Mouse (Mus musculus) forebrain, embryonic 11.5 days (tissue): Measurements from ENCODE around the gene Ctsll3. TPM values are rescaled to one million over a fixed set of nuclear protein-coding genes. Genes with fewer than 3 reads are reported as not detected.
A peak's percentile ranks its signal among the peaks of the same experiment; 100 is the strongest.

Experiments used
- ATAC-seq: fragments of 200-750 bp; cut with Nextera tagmentation; replicated peaks from 2 replicates; pipeline ENCODE4 v1.8.0; 2017; ENCODE audit warnings: moderate TSS enrichment; ENCODE audit not compliant: low FRiP score
- DNase-seq: peaks from one replicate; pipeline ENCODE4 v3.0.0-alpha.2; 2017; ENCODE audit warnings: low spot score
- H3K27ac ChIP-seq: fragments of 300-500 bp; sonication (generic); 2 replicates; pipeline ENCODE4 v1.5.1; 2014; ENCODE audit warnings: low read depth, low read length
- H3K27me3 ChIP-seq: fragments of 300-500 bp; sonication (generic); 2 replicates; pipeline ENCODE4 v1.6.1; 2014; ENCODE audit warnings: mild to moderate bottlenecking, low read length, mixed read lengths; ENCODE audit not compliant: control insufficient read depth, insufficient read depth
- H3K36me3 ChIP-seq: fragments of 300-500 bp; sonication (generic); 2 replicates; pipeline ENCODE4 v1.6.1; 2014; ENCODE audit warnings: mild to moderate bottlenecking, low read length, moderate library complexity, mixed read lengths; ENCODE audit not compliant: control insufficient read depth, insufficient read depth
- H3K4me1 ChIP-seq: fragments of 300-500 bp; sonication (generic); replicated peaks from 2 replicates; pipeline ENCODE4 v1.6.1; 2014; ENCODE audit warnings: low read length, mixed read lengths; ENCODE audit not compliant: control insufficient read depth, insufficient read depth
- H3K4me2 ChIP-seq: fragments of 300-500 bp; sonication (generic); 2 replicates; pipeline ENCODE4 v1.6.1; 2014; ENCODE audit warnings: low read depth, mild to moderate bottlenecking, low read length, moderate library complexity, mixed read lengths; ENCODE audit not compliant: severe bottlenecking
- H3K4me3 ChIP-seq: fragments of 300-500 bp; sonication (generic); 2 replicates; pipeline ENCODE4 v1.5.1; 2014; ENCODE audit warnings: low read depth, low read length
- H3K9ac ChIP-seq: fragments of 300-500 bp; sonication (generic); 2 replicates; pipeline ENCODE4 v1.6.1; 2014; ENCODE audit warnings: low read length
- H3K9me3 ChIP-seq: fragments of 300-500 bp; sonication (generic); 2 replicates; pipeline ENCODE4 v1.6.1; 2016; ENCODE audit warnings: low read length, mixed read lengths; ENCODE audit not compliant: control insufficient read depth
- WGBS: fragments of 180-500 bp; shearing (Covaris S2); extraction: QIAGEN DNeasy Blood & Tissue Kit; methylation state at CpG from one replicate; pipeline ENCODE4 v1.1.7; 2014; 5-methylcytosine and 5-hydroxymethylcytosine counted together
- polyA plus RNA-seq: library from polyadenylated mRNA; unstranded; fragments of >200 nt; fragmentation: Nextera tagmentation; extraction: Ambion mirVana; gene quantifications from 2 replicates; pipeline ENCODE4 v1.2.1, GENCODE M21; 2014

Ctsll3 gene
- not detected in 2 replicates for polyA plus RNA-seq

DNA sequence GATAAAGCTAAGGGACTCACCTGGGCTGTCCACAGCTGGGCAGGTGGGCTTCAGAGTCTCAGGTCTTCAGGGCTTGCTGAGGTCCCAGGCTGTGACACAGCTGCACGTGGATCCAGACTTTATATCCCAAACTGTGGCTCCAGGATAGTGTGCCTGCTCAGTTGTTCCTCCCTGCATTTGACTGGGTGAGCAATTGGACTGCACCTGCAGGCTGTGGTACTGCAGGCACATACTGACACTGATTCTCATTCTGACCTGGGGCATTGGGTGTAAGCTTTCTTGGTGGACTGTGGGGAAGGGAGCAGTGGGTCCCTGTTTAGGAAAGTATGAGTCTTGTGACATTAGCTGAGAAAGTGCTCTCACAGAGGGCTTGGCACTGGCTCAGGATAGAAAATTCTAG is at the start of gene Ctsll3:
Gene Ctsll3 (minus strand): TSS at position 101 of the 400 bp plus-strand sequence.
- Histone ChIP-seq H3K9me3 (no peaks in the 10 kb centered on the region), H3K27me3 (no peaks in the 10 kb centered on the region), H3K9ac (no peak within 1 kb of the TSS), H3K4me1 (no peaks in the 10 kb centered on the region), H3K4me3 (no peak within 1 kb of the TSS), H3K36me3 (no peaks in the 10 kb centered on the region), H3K27ac (no peak within 1 kb of the TSS), H3K4me2 (no peak within 1 kb of the TSS)
- ATAC-seq (no peak), DNase-seq (no peak)
- 77% methylated on average over 1 of the region's 1 CpGs for WGBS

DNA sequence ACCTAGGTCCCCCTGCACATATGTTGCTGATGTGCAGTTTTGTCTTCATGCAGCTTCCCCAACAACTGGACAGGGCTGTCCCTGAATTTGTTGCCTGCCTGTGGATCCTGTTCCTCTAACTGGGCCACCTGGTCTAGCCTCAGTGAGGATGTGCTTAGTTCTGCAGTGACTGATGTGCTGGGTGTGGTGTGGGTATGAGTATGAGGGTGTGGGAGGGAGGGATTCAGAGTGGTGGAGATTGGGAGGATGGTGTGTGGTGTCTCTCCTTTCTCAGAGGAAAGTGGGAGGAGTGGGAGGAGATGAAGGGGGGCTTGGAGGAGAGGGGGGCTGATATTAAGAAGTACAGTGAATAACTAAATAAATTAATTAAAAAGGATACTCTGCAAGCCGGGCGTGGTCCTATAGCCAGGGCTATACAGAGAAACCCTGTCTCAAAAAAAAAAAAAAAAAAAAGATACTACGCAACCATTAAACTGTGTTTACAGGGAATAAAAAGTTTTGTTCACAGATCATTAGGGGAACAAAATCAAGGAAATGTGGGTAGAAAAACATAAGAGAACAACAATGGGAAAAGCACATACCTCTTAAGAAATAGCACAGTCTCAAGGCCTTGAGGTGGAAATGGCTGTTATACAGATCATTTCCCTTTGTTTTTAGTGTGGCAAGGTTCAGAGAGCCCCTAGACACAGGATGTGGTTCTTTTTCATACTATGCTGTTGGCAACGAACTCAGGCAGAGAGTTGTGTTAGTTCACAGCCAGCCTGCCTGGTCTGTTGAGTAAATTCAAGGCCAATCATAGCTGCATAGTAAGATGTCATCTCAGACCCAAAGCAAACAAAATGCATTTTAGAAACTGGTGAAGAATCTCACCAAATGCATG is 45.8 kb upstream of the Ctsll3 start:
- WGBS, result 85% methylated on average over 4 of the region's 4 CpGs

DNA sequence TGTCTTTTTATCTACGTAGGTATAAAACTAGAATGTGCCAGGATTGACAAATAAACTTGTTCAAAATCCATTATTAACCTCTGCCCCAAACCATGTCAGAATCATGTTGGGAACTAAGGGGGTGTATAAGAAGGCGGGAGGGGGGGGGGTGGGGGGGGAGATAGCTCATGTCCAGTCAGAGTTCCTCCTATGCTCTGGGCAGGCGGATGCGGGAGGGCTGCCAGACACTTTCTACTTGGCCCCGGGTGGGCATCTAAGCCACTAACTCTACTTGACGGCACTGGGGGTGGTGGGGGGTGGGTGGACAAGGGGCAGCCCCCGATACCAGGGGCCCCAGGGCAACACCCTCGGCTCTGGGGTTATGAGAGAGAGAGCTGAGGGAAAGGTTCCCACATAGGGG is 40.5 kb upstream of the Ctsll3 start:
- no peaks in the 10 kb centered on the region for H3K4me1 ChIP-seq
- H3K27me3 ChIP-seq, result no peaks in the 10 kb centered on the region
- DNase-seq (no peak), ATAC-seq (no peak)
- H3K36me3 ChIP-seq, result no peaks in the 10 kb centered on the region
- WGBS, result 84% methylated on average over 8 of the region's 8 CpGs
- H3K4me2 ChIP-seq, result no peak overlapping the region
- no peak overlapping the region for H3K4me3 ChIP-seq
- no peak overlapping the region for H3K27ac ChIP-seq
- H3K9ac ChIP-seq, result no peak overlapping the region
- no peaks in the 10 kb centered on the region for H3K9me3 ChIP-seq

More for the DNA sequence above, 45.8 kb upstream of the Ctsll3 start:
- H3K4me2 ChIP-seq, result no peak overlapping the region
- no peak overlapping the region for H3K4me3 ChIP-seq
- no peaks in the 10 kb centered on the region for H3K9me3 ChIP-seq
- no peaks in the 10 kb centered on the region for H3K4me1 ChIP-seq
- no peak for ATAC-seq
- no peak for DNase-seq
- no peak overlapping the region for H3K27ac ChIP-seq
- no peak overlapping the region for H3K9ac ChIP-seq
- no peaks in the 10 kb centered on the region for H3K36me3 ChIP-seq
- no peaks in the 10 kb centered on the region for H3K27me3 ChIP-seq

DNA sequence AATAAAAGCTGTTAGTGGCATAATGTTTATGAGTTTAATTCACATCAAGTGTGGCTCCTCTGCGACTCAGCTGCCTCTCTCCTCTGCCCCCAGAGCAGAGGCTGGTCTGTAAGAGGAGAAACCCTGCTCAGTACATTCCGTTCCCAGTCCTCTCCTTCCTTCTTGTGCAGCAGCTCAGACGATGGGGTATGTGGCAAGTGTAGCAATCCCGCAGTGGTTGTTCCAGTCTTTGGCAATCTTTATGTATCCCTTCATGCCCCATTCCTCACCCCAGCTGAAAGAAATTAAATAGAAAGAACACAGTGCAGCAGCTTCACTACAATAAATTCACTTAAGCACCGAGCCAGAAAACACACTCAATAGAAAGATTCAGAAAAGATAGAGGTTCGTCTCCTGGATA is 40.1 kb upstream of the Ctsll3 start:
- Histone ChIP-seq H3K27ac (no peak overlapping the region), H3K27me3 (no peaks in the 10 kb centered on the region), H3K9me3 (no peaks in the 10 kb centered on the region), H3K4me3 (no peak overlapping the region), H3K4me1 (no peaks in the 10 kb centered on the region), H3K36me3 (no peaks in the 10 kb centered on the region), H3K9ac (no peak overlapping the region), H3K4me2 (no peak overlapping the region)
- DNase-seq (no peak), ATAC-seq (no peak)
- 84% methylated on average over 6 of the region's 6 CpGs for WGBS

DNA sequence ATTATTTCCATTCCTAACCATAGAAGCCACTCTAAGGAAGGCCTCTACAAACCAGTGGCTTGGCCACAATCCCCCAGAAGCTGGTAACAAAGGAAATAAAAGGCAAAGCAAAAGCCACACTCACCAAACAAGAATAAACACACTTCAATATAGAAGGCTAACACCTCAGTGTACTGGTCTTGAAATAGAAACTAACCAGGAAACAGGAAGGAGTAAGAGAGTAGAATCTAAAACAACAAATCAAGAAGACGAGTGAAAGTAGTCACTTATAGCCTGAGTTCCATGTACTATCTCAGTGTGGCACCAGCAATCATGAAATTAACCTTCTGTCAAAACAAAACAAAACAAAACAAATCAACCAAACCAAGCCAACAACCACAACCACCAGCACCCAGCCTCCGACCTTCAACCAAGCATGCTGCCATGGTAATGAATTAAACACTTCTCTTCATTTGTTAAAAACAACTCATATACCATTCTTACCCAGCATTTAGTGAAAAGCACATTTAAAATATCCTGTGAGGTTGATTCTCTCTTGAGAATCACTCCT is 36.8 kb upstream of the Ctsll3 start:
- no peak overlapping the region for H3K4me2 ChIP-seq
- no peak for ATAC-seq
- H3K4me1 ChIP-seq, result no peaks in the 10 kb centered on the region
- no peak for DNase-seq
- H3K9ac ChIP-seq, result no peak overlapping the region
- no peak overlapping the region for H3K27ac ChIP-seq
- H3K4me3 ChIP-seq, result no peak overlapping the region
- no peaks in the 10 kb centered on the region for H3K36me3 ChIP-seq
- no peaks in the 10 kb centered on the region for H3K9me3 ChIP-seq
- 87% methylated on average over 2 of the region's 2 CpGs for WGBS
- H3K27me3 ChIP-seq, result no peaks in the 10 kb centered on the region

DNA sequence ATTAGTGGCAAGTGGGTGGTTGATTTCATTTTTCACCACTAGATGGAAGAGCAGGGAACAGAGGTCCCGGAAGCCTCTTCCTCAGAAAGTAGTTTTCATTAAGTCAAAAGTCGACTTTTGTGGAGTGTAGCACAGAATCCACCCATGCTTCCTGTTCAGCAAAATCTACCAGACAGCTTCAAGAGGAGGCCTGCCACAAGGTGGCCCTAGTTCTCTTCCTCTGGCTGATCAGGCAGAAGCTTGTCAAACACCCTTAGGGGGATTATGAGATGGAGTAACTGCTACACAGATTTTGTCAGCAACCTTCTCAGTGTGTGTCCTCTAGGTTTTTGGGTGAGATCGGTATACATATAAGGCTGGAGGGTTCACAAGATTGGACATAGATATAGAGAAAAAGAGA is 23.4 kb upstream of the Ctsll3 start:
- H3K36me3 ChIP-seq, result no peaks in the 10 kb centered on the region
- no peak for ATAC-seq

DNA sequence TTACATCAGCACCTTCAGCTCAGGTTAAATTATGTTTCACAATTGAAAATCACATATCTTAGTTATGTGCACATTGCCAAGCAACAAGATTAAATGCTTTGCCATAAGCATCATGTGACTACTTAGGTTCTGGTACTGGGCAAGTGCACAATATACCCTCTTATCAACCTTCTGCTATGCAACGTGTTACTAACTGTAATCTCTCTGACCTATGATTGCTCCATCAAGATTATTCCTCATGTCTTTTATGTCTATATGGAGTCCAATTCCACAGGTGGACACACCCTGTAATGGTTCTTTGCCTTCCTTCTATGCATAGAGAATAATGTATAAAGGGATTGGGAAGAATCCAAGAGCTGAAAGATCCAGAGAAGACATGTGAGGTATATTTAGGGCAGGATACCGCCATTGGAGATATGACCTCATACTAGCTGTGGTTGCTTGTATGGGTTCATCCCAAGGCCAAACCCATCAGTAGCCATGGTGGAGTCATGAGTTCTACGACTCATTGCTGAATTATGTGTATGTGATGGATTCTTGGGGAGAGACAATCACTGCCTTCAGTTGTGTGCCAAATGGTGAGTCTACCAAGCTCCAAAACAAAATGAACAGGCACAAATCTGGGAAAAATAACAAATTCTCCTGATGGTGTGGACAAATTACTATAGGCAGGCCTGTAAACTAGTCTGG is 18.0 kb upstream of the Ctsll3 start:
- H3K4me2 ChIP-seq, result no peak overlapping the region
- H3K4me3 ChIP-seq, result no peak overlapping the region
- ATAC-seq (no peak), DNase-seq (no peak)
- H3K4me1 ChIP-seq, result no peaks in the 10 kb centered on the region
- WGBS, result 70% methylated on average over 3 of the region's 3 CpGs
- no peaks in the 10 kb centered on the region for H3K27me3 ChIP-seq
- no peak overlapping the region for H3K27ac ChIP-seq
- H3K9me3 ChIP-seq, result no peaks in the 10 kb centered on the region
- no peak overlapping the region for H3K9ac ChIP-seq
- H3K36me3 ChIP-seq, result no peaks in the 10 kb centered on the region

More for the DNA sequence above, 23.4 kb upstream of the Ctsll3 start:
- no peak overlapping the region for H3K9ac ChIP-seq
- DNase-seq, result no peak
- H3K27ac ChIP-seq, result no peak overlapping the region
- H3K4me3 ChIP-seq, result no peak overlapping the region
- no peaks in the 10 kb centered on the region for H3K9me3 ChIP-seq
- no peaks in the 10 kb centered on the region for H3K27me3 ChIP-seq
- H3K4me1 ChIP-seq, result no peaks in the 10 kb centered on the region
- H3K4me2 ChIP-seq, result no peak overlapping the region
- 72% methylated on average over 3 of the region's 3 CpGs for WGBS

DNA sequence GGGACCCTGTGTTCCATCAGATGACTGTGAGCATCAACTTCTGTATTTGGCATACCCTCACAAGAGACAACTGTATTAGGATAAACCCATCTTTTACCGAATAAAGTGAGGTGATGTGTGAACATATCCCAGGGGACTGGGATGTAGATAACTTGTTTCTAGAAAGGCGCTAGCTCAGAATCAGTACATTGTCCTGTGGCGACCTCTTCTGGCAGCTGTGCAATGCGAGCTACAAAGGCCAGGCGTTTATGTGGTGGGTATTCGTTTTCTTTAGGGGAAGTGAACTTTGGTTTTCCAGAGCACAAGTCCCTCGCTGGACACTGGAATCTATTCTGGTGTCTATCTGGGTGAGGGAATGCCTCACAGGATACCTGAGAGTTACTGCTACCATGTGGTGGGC is 16.8 kb upstream of the Ctsll3 start:
- DNase-seq, result peak; percentile 60
- H3K36me3 ChIP-seq, result no peaks in the 10 kb centered on the region
- ATAC-seq, result no peak
- no peak overlapping the region for H3K4me3 ChIP-seq
- no peak overlapping the region for H3K27ac ChIP-seq
- H3K4me1 ChIP-seq, result no peaks in the 10 kb centered on the region
- no peak overlapping the region for H3K9ac ChIP-seq
- H3K4me2 ChIP-seq, result no peak overlapping the region
- no peaks in the 10 kb centered on the region for H3K27me3 ChIP-seq
- WGBS, result 13% methylated on average over 7 of the region's 7 CpGs
- H3K9me3 ChIP-seq, result no peaks in the 10 kb centered on the region
